Mouse (Mus musculus) mouse embryonic stem cell (cell line): ENCODE results near the gene Cs.
"Not testable (repeated sequence)": the region's sequence is repeated elsewhere in the genome, so short reads cannot be mapped to it uniquely, and the experiment has no call there.

ENCODE experiments used
- in situ Hi-C, 2 experiments: fragments of 300-500 bp; cut with MboI; formaldehyde crosslinking; loops; 1 replicate in 1 of 2; 3 replicates in 1 of 2; pipeline ENCODE4 v1.14.3; 2019 to 2020; ENCODE audit warnings: low sequenced_read_pairs in 2 of 2, low pct_unique_long_range_greater_than_20kb in 1 of 2, mixed read lengths in 1 of 2; ENCODE audit not compliant: unreplicated experiment in 1 of 2

Cs gene

GRCm38 (mm10) chr10:128327610-128328009 is 9.9 kb upstream of the Cs start:
- in situ Hi-C loops: no loop called here

- in situ Hi-C loops: not testable (repeated sequence)
Observed at GRCm38 (mm10) chr10:128332358-128333249, 4.9 kb upstream of the Cs start.

- in situ Hi-C loops: no loop called here
Observed at GRCm38 (mm10) chr10:128335582-128335981, 2.0 kb upstream of the Cs start.

- in situ Hi-C loops: no loop called here
Observed at GRCm38 (mm10) chr10:128336195-128336594, 1.3 kb upstream of the Cs start.

- in situ Hi-C loops: no loop called here
Observed at GRCm38 (mm10) chr10:128336597-128336996, 937 bp upstream of the Cs start.

- in situ Hi-C loops: no loop called here
Observed at GRCm38 (mm10) chr10:128338415-128338814, 881 bp downstream of the Cs start.

GRCm38 (mm10) chr10:128338948-128339347 is 1.4 kb downstream of the Cs start:
- in situ Hi-C loops: no loop called here

GRCm38 (mm10) chr10:128340257-128340656 is 2.7 kb downstream of the Cs start:
- in situ Hi-C loops: loop anchor here in 1 of 2 experiments (10.0 kb wide), 1 partner anchor 115 kb away; the partner anchor contains the start of gene Smarcc2

- in situ Hi-C loops: loop anchor here in 1 of 2 experiments (10.0 kb wide), 1 partner anchor 111 kb away; the partner anchor contains the start of gene Smarcc2
Observed at GRCm38 (mm10) chr10:128343436-128343835, 5.9 kb downstream of the Cs start.

GRCm38 (mm10) chr10:128344568-128345275 is 7.2 kb downstream of the Cs start:
- in situ Hi-C loops: loop anchor here in 1 of 2 experiments (10.0 kb wide), 1 partner anchor 110 kb away; the partner anchor contains the start of gene Smarcc2

- in situ Hi-C loops: loop anchor here in 1 of 2 experiments (10.0 kb wide), 1 partner anchor 107 kb away; the partner anchor contains the start of gene Smarcc2
Observed at GRCm38 (mm10) chr10:128347541-128347940, 10.0 kb downstream of the Cs start.

GRCm38 (mm10) chr10:128358796-128359195 is 21.3 kb downstream of the Cs start:
- in situ Hi-C loops: no loop called here

- in situ Hi-C loops: no loop called here
Observed at GRCm38 (mm10) chr10:128359226-128359625, 21.7 kb downstream of the Cs start.

GRCm38 (mm10) chr10:128361836-128362235 is 24.3 kb downstream of the Cs start:
- in situ Hi-C loops: no loop called here

- in situ Hi-C loops: no loop called here
Observed at GRCm38 (mm10) chr10:128362568-128362967, 25.0 kb downstream of the Cs start.

- in situ Hi-C loops: no loop called here
Observed at GRCm38 (mm10) chr10:128367899-128368401, 30.4 kb downstream of the Cs start.

GRCm38 (mm10) chr10:128368402-128369217 is 31.1 kb downstream of the Cs start, which contains the start of gene Coq10a:
Gene Coq10a, minus strand, starts transcription at chr10:128368997.
- in situ Hi-C loops: no loop called here

GRCm38 (mm10) chr10:128369218-128369543 is 31.6 kb downstream of the Cs start:
- in situ Hi-C loops: no loop called here
